Mouse (Mus musculus): ENCODE data around the gene Tulp2.
"Not testable (repeated sequence)": the region's sequence is repeated elsewhere in the genome, so short reads cannot be mapped to it uniquely, and the experiment has no call there.

Tulp2 gene

GRCm38 (mm10) chr7:45459564-45460140, 22.0 kb upstream of the Tulp2 start, which contains the start of gene Ftl1:
Gene Ftl1 (minus strand): TSS chr7:45459884.
- peak; percentile 99 for DNase-seq (ENCODE audit: low read depth, low spot score)

- DNase-seq (ENCODE audit: low read depth, low spot score): no peak
Measured at GRCm38 (mm10) chr7:45460377-45460776, 21.3 kb upstream of the Tulp2 start.

- peak; percentile 81 for DNase-seq (ENCODE audit: low read depth, low spot score)
Measured at GRCm38 (mm10) chr7:45460860-45461314, 20.8 kb upstream of the Tulp2 start.

- peak; percentile 90 for DNase-seq (ENCODE audit: low read depth, low spot score)
Measured at GRCm38 (mm10) chr7:45461326-45461725, 20.4 kb upstream of the Tulp2 start.

- DNase-seq (ENCODE audit: low read depth, low spot score): peak; percentile 47
Measured at GRCm38 (mm10) chr7:45461781-45462180, 19.9 kb upstream of the Tulp2 start.

GRCm38 (mm10) chr7:45462325-45462724, 19.4 kb upstream of the Tulp2 start:
- DNase-seq (ENCODE audit: low read depth, low spot score): peak; percentile 55

GRCm38 (mm10) chr7:45462868-45463267, 18.8 kb upstream of the Tulp2 start:
- not testable (repeated sequence) for DNase-seq (ENCODE audit: low read depth, low spot score)

GRCm38 (mm10) chr7:45463987-45464778, 17.5 kb upstream of the Tulp2 start:
- DNase-seq (ENCODE audit: low read depth, low spot score): no peak

GRCm38 (mm10) chr7:45465112-45465511, 16.6 kb upstream of the Tulp2 start:
- DNase-seq (ENCODE audit: low read depth, low spot score): no peak

GRCm38 (mm10) chr7:45465549-45465948, 16.1 kb upstream of the Tulp2 start:
- peak; percentile 62 for DNase-seq (ENCODE audit: low read depth, low spot score)

- DNase-seq (ENCODE audit: low read depth, low spot score): peak; percentile 96
Measured at GRCm38 (mm10) chr7:45466283-45467089, 15.2 kb upstream of the Tulp2 start, which contains the start of gene Bax. Gene Bax (minus strand): TSS chr7:45466898.

GRCm38 (mm10) chr7:45467090-45467670, 14.5 kb upstream of the Tulp2 start:
- peak; percentile 83 for DNase-seq (ENCODE audit: low read depth, low spot score)

GRCm38 (mm10) chr7:45470869-45471268, 10.8 kb upstream of the Tulp2 start:
- DNase-seq (ENCODE audit: low read depth, low spot score): peak; percentile 75

GRCm38 (mm10) chr7:45475291-45475969, 6.2 kb upstream of the Tulp2 start:
- peak; percentile 83 for DNase-seq (ENCODE audit: low read depth, low spot score)

- DNase-seq (ENCODE audit: low read depth, low spot score): no peak
Measured at GRCm38 (mm10) chr7:45476453-45476852, 5.2 kb upstream of the Tulp2 start.

GRCm38 (mm10) chr7:45477003-45477402, 4.7 kb upstream of the Tulp2 start:
- peak; percentile 80 for DNase-seq (ENCODE audit: low read depth, low spot score)

- DNase-seq (ENCODE audit: low read depth, low spot score): no peak
Measured at GRCm38 (mm10) chr7:45478774-45479173, 2.9 kb upstream of the Tulp2 start.

- DNase-seq (ENCODE audit: low read depth, low spot score): not testable (repeated sequence)
Measured at GRCm38 (mm10) chr7:45480310-45480709, 1.4 kb upstream of the Tulp2 start.

GRCm38 (mm10) chr7:45482166-45482565, 489 bp downstream of the Tulp2 start:
- no peak for DNase-seq (ENCODE audit: low read depth, low spot score)

- not testable (repeated sequence) for DNase-seq (ENCODE audit: low read depth, low spot score)
Measured at GRCm38 (mm10) chr7:45484985-45485384, 3.3 kb downstream of the Tulp2 start.

- no peak for DNase-seq (ENCODE audit: low read depth, low spot score)
Measured at GRCm38 (mm10) chr7:45486158-45486557, 4.5 kb downstream of the Tulp2 start.
